Mouse (Mus musculus): Measurements from ENCODE around the gene Nptn.
"Not testable (repeated sequence)": the region's sequence is repeated elsewhere in the genome, so short reads cannot be mapped to it uniquely, and the experiment has no call there.

Gene Nptn

GRCm38 (mm10) chr9:58565945-58566344 is 16.1 kb upstream of the Nptn start:
- DNase-seq: not testable (repeated sequence)

GRCm38 (mm10) chr9:58567682-58568081 is 14.4 kb upstream of the Nptn start:
- no peak for DNase-seq

- no peak for DNase-seq
These were observed 11.0 kb upstream of the Nptn start for GRCm38 (mm10) chr9:58571001-58571400.

GRCm38 (mm10) chr9:58578669-58579068 is 3.4 kb upstream of the Nptn start:
- peak; percentile 86 for DNase-seq

- not testable (repeated sequence) for DNase-seq
These were observed 1.4 kb upstream of the Nptn start for GRCm38 (mm10) chr9:58580453-58581195.

- no peak for DNase-seq
These were observed 633 bp upstream of the Nptn start for GRCm38 (mm10) chr9:58581283-58581930.

- peak; percentile 63 for DNase-seq
These were observed 684 bp downstream of the Nptn start for GRCm38 (mm10) chr9:58582581-58583266.

GRCm38 (mm10) chr9:58583267-58583641 is 1.2 kb downstream of the Nptn start:
- DNase-seq: no peak

- DNase-seq: no peak
These were observed 2.3 kb downstream of the Nptn start for GRCm38 (mm10) chr9:58584323-58584722.

- DNase-seq: no peak
These were observed 6.6 kb downstream of the Nptn start for GRCm38 (mm10) chr9:58588657-58589056.

- no peak for DNase-seq
These were observed 13.3 kb downstream of the Nptn start for GRCm38 (mm10) chr9:58595313-58595712.

GRCm38 (mm10) chr9:58613790-58614189 is 31.8 kb downstream of the Nptn start:
- DNase-seq: peak; percentile 46

- no peak for DNase-seq
These were observed 33.3 kb downstream of the Nptn start for GRCm38 (mm10) chr9:58615064-58615938.

- DNase-seq: no peak
These were observed 41.0 kb downstream of the Nptn start for GRCm38 (mm10) chr9:58623009-58623408.

- no peak for DNase-seq
These were observed 45.2 kb downstream of the Nptn start for GRCm38 (mm10) chr9:58627197-58627596.

GRCm38 (mm10) chr9:58630441-58630840 is 48.4 kb downstream of the Nptn start:
- DNase-seq: no peak

- DNase-seq: no peak
These were observed 66.6 kb downstream of the Nptn start for GRCm38 (mm10) chr9:58648406-58649264.

GRCm38 (mm10) chr9:58649265-58649626 is 67.2 kb downstream of the Nptn start:
- DNase-seq: no peak

GRCm38 (mm10) chr9:58651993-58652392 is 70.0 kb downstream of the Nptn start:
- peak; percentile 52 for DNase-seq

- DNase-seq: no peak
These were observed 72.5 kb downstream of the Nptn start for GRCm38 (mm10) chr9:58654494-58654893.

GRCm38 (mm10) chr9:58656396-58656795 is 74.4 kb downstream of the Nptn start:
- no peak for DNase-seq

- DNase-seq: no peak
These were observed 74.8 kb downstream of the Nptn start for GRCm38 (mm10) chr9:58656824-58657223.

Measured in cerebellum, adult 8-10 months (tissue).